Mouse (Mus musculus) bone marrow, adult 2 months (tissue): ENCODE results near the gene Map2k6.

ENCODE experiments used
- CTCF ChIP-seq: fragments of 200-500 bp; IDR thresholded peaks from 2 replicates; pipeline ENCODE4 v1.5.1; 2011; ENCODE audit warnings: low read length, control low read depth; ENCODE audit not compliant: control insufficient read depth, insufficient read depth
- POLR2A ChIP-seq: fragments of 200-500 bp; IDR thresholded peaks from 2 replicates; pipeline ENCODE4 v1.6.1; 2011; ENCODE audit warnings: low read depth, mild to moderate bottlenecking, control low read depth, low read length, borderline replicate concordance; ENCODE audit not compliant: control insufficient read depth

DNA sequence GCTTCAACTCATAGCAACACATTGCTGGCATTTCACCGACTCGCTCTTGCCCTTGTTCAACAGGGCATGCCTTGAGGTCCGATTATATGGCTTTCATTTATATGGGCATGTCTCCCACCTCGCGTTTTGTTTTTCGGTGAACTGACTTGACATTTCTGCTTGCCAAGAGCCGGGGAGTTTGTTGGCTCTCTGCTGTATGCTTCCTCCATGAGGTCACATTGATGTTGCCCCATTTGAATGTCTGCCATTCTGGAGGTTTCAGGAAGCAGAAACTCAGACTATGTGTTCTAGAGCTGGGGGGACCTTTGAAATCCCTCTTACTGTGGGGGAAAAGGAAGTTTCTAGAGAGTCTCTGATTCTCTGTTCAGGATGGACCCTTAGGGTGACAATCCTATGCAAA, 21.5 kb downstream of the Map2k6 start:
- no peak for TF ChIP-seq POLR2A
- TF ChIP-seq CTCF = no peak
